Mouse (Mus musculus) urinary bladder, adult 2 months (tissue): Measurements from ENCODE around the gene Dcbld1. TPM values are rescaled to one million over a fixed set of nuclear protein-coding genes. Genes with fewer than 3 reads are reported as not detected.
A peak's percentile ranks its signal among the peaks of the same experiment; 100 is the strongest.
"Not testable (repeated sequence)": the region's sequence is repeated elsewhere in the genome, so short reads cannot be mapped to it uniquely, and the experiment has no call there.

Experiments used
- DNase-seq: peaks from one replicate; pipeline ENCODE4 v3.0.0; 2022; ENCODE audit warnings: low spot score
- polyA plus RNA-seq: library from polyadenylated mRNA; depleted of rRNA; stranded (reverse); fragments of >200 nt; gene quantifications from 2 replicates; pipeline ENCODE4 v1.2.3, GENCODE M21; 2012

Dcbld1 gene
- polyA plus RNA-seq, 1 experiment: 5.3 TPM

GRCm38 (mm10) chr10:52260209-52260608 is 26.8 kb downstream of the Dcbld1 start:
- no peak for DNase-seq

GRCm38 (mm10) chr10:52264162-52264561 is 30.7 kb downstream of the Dcbld1 start:
- DNase-seq: no peak

DNA sequence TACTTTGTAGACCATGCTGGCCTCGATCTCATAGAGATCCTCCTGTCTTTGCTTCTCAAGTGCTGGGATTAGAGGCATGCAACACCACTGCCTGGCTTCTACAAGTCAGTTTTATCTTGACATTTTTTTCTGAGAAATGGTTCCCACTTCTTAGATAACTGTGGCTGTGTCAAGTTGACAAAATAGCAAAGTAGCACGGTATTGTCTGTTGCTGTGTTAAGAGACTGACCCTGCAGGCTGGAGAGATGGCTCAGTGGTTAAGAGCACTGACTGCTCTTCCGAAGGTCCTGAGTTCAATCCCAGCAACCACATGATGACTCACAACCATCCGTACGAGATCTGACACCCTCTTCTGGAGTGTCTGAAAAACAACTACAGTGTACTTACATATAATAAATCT is 35.5 kb downstream of the Dcbld1 start:
- DNase-seq: no peak

GRCm38 (mm10) chr10:52271385-52271784 is 38.0 kb downstream of the Dcbld1 start:
- DNase-seq: no peak

- no peak for DNase-seq
These were observed 39.6 kb downstream of the Dcbld1 start for GRCm38 (mm10) chr10:52273012-52273411.

DNA sequence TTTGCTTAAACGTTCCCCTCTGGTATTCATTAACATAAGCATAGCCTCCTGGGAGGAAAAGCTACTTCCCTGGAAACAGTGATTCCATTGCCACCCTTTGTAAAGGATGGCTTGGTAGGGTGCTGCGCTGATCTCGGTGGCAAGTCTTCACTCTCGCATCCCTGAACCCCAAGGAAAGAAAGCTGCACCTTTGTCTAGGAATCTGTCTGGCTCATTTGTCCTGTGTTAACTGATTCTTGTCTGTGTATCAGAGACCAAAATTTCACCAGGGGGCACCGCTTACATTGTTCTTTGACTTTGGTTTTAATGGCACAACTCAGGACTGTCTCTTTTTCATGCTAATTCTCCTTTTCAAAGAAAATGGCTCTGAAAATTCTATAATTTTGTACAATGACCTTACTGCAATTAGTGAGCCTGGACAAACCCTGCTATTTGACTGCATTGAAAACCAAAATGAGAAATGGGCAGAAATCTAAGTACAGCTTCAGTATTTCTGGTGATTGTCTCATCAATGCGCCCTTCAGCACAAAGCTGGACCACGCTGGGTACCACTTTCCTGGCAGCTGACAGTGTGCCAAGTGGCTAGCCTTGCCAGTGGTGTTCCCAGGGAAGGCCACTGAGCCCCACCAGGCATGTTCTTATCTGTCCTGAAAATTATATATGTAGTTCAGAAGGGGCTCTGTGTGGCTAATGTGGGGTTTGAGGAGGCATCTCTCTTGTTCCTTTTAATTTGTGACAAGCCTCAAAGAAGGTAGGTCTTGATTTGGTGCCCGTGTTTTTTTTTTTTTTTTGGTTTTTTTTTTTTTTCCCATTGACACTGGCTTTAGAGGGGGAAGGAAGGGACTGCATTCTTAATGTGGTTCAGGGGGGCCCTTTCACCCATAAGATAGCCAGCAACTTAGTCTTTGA is 40.8 kb downstream of the Dcbld1 start:
- no peak for DNase-seq

DNA sequence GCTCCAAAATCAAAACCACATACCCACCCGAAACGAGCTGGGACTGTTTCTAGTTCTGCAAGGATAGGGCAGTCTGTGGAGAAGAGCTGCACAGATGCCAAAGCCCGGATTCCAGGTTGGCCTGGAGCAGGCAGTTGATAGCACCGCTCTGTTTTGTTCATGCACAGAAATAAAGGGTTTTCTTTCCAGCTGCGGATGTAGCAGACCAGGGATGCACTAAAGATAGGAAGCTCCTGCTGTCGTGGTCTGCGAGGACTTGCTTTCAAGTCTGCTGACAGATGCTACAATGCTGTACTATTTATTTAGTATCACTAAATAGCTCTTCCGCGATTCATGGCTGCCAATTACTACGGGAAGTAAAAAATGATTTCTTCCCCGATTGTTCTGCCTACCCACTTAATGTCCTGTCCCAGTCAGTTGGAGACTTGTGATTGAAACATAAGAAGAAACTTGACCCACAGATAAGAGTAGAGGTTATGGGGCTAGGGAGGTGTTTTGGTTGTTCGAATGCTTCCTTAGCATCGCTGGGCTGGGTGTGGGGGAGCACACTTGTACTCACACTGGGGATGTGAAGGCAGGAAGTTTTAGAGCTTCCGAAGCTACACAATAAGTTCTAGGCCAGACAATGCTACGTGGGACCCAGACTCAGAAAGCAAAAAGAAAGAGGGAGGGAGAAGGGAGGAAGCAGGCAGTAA is 41.6 kb downstream of the Dcbld1 start:
- DNase-seq: no peak

DNA sequence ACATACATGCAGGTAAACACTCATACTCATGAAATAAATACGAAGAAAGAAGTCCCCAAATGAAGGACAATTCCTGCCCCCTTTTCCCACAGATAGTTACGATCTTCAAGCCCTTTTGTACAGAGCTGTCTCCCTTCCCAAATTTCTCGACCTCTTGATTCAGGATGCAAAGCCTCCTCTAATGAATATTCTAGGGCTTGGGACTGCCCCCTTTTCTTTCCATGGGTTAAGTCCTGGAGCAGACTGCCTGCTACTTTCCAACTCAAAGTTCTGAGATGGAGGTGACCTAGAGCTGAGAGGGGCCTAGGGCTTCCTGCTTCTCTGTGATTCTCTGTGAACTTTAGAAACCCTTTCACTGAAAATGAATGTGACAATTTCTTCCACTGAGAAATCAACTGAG is 43.2 kb downstream of the Dcbld1 start:
- DNase-seq: no peak

- DNase-seq: not testable (repeated sequence)
These were observed 44.1 kb downstream of the Dcbld1 start for GRCm38 (mm10) chr10:52277564-52277963.

DNA sequence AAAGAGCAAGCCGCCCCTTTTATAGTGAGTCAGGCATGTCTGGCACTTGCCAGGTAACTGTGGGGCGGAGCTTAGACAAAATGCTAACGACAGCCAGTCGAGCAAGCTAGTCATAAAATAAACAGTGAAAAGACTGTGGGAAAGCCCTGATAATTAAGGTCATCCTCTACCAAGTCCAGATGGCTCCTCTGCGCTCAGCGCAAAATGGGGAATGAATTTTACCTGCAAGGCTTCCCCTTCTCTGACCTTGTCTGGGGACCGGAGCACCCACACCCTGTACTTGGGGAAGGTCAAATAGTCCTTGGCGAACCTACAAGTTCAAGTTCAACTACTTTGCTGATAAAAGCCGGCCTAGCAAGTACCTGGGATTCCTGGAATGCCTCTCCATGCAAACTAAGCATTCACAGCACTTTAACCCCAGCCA is 44.6 kb downstream of the Dcbld1 start:
- peak; percentile 36 for DNase-seq

GRCm38 (mm10) chr10:52278866-52279265 is 45.4 kb downstream of the Dcbld1 start:
- no peak for DNase-seq

- DNase-seq: no peak
These were observed 46.5 kb downstream of the Dcbld1 start for GRCm38 (mm10) chr10:52279876-52280275.

- DNase-seq: no peak
These were observed 47.2 kb downstream of the Dcbld1 start for GRCm38 (mm10) chr10:52280623-52281022.

DNA sequence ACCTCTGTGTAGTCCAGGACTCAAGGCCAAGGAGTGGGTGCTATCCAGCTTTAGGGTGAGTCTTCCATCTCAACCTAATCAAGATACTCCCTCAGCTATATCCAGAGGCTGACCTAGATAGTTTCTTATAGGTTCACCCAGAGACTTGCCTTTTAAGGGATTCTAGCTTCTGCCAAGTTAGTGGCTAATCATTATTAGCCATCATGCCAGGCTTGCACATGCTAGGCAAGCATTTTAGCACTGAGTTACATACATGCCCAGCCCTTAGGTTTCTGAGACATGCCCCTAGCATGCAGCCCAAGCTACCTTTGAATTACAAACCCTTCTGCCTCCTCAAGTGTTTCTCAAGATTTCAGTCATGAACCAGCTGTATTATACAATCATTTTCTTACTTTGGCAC is 47.9 kb downstream of the Dcbld1 start:
- DNase-seq: no peak

DNA sequence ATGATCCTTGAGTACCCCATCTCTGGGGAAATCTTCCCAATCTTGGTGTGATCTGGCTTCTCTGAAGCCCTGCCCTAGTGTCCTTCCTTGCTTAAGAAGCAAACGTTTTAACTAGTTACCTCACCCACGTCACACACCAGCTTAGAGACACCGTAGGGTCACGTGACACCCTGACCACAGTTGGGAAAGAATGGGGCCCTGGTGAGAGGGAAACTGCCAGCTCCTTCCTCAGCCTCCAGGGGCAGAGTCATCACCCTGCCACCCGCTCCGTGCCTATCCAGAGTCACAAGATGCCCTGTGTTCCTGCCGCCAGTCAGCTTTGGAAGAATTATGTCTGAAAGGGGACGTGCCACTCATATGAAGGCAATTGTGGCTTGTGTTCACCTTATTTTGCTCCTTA is 51.2 kb downstream of the Dcbld1 start:
- no peak for DNase-seq

GRCm38 (mm10) chr10:52287852-52288533 is 54.6 kb downstream of the Dcbld1 start:
- DNase-seq: no peak

GRCm38 (mm10) chr10:52289261-52289660 is 55.8 kb downstream of the Dcbld1 start:
- DNase-seq: no peak

- DNase-seq: not testable (repeated sequence)
These were observed 59.0 kb downstream of the Dcbld1 start for GRCm38 (mm10) chr10:52292391-52292790.

DNA sequence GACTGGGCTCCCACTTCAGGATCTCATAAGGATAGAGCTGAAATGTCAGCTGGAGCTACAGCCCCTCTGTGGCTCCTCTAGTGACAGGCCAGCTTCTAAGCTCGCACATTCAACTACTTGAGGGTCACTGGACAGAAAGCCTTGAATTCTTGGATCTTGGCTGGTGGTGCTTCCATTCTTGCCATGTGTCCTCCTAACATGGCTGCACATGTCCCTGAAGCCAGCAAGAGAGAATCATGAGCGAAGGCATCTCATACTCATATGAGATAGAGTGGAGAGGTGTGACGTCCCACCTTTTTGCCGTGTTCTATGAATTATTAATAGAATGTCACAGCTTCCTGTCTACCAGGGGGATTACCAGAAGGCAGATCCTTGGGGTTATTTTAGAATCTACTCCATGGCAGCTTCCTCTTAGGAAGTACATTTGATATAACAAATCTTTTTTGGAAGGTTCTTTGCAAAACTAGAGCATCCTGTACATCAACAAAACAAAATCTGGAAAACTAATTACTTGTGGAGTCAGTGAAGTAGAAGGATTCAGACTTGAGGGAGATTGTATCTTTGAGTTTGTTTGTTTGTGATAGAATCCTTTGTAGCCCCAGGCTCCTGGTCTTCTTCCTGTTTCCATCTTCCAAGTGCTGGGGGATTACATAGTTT is 60.6 kb downstream of the Dcbld1 start:
- DNase-seq: no peak

DNA sequence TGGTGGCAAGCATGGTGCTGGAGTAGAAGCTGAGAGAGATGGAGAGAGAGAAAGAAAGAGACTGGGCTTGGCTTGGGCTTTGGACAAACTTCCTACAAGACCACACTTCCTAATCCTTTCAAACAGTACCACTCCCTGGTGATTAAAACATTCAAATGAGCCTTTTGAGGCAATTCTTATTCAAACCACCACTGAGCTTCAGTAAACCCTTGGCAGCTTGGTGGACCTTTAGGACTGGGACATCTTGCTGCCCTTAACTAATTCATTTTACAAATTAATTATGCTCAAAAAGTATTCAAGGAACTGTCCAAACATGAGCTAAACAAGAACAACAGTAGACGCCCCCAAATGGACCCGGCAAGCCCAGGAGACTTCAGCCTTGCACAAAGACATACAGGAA is 62.5 kb downstream of the Dcbld1 start:
- DNase-seq: no peak

DNA sequence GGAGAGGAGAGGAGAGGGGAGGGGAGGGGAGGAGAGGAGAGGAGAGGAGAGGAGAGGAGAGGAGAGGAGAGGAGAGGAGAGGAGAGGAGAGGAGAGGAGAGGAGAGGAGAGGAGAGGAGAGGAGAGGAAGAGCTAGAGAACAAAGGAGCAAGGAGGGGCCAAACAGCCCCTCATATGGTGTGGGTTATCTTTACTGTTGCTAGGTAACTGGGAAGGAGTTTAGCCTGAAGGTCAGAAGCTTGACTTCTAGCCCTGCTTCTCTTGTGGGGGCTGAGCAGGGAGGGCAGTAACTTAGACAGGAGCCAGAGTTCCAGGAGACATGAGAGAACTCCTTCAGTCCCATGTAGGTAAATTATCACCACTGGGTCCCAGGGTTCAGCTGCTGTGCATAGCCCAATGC is 65.1 kb downstream of the Dcbld1 start:
- not testable (repeated sequence) for DNase-seq

DNA sequence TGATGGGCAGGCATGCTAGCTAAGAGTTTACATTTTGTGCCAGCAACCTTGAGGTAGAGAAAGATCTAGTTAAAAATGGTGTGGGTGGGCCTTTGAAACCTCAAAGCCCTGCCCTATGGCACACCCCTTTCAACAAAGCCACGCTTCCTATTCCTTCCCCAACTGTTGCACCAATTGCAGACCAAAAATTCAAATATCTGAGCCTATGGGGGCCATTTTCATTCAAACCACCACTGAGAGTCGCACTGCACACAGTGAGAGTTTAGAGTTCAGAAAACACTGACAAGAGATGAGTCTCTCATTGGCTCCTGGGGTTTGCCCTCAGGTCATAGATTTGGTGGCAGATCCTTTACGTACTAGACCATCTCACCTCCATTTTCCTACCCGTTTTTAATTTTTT is 68.3 kb downstream of the Dcbld1 start:
- no peak for DNase-seq
